Mouse (Mus musculus) kidney, adult 2 months (tissue): Measurements from ENCODE around the gene Cntnap5a. TPM values are rescaled to one million over a fixed set of nuclear protein-coding genes. Genes with fewer than 3 reads are reported as not detected.

Experiments used
- DNase-seq: peaks from one replicate; pipeline ENCODE4 v3.0.0; 2021
- H3K27ac ChIP-seq: fragments of 200-500 bp; 2 replicates; pipeline ENCODE4 v1.5.1; 2012; ENCODE audit warnings: low read depth, low read length, control low read depth, inconsistent platforms; ENCODE audit not compliant: insufficient read depth
- H3K27me3 ChIP-seq: fragments of 200-500 bp; replicated peaks from 2 replicates; pipeline ENCODE4 v1.6.1; 2012; ENCODE audit warnings: mild to moderate bottlenecking, moderate library complexity, low read length, inconsistent platforms; ENCODE audit not compliant: control insufficient read depth, insufficient read depth
- H3K36me3 ChIP-seq: fragments of 200-500 bp; 2 replicates; pipeline ENCODE4 v1.6.1; 2012; ENCODE audit warnings: mild to moderate bottlenecking, moderate library complexity, low read length, inconsistent platforms; ENCODE audit not compliant: control insufficient read depth, insufficient read depth
- H3K4me1 ChIP-seq: fragments of 200-500 bp; 2 replicates; pipeline ENCODE4 v1.6.1; 2011; ENCODE audit warnings: low read length; ENCODE audit not compliant: control insufficient read depth, insufficient read depth
- H3K4me3 ChIP-seq: fragments of 200-500 bp; 2 replicates; pipeline ENCODE4 v1.5.1; 2011; ENCODE audit warnings: mild to moderate bottlenecking, low read depth, low read length, control low read depth; ENCODE audit not compliant: insufficient read depth
- CTCF ChIP-seq: fragments of 200-500 bp; conservative IDR thresholded peaks from 2 replicates; pipeline ENCODE4 v1.5.1; 2011; ENCODE audit warnings: low read depth, mild to moderate bottlenecking, control low read depth, low read length, moderate library complexity, mixed read lengths; ENCODE audit not compliant: insufficient read depth, insufficient read length
- POLR2A ChIP-seq: fragments of 200-500 bp; IDR thresholded peaks from one replicate; pipeline ENCODE4 v1.6.1; 2011; ENCODE audit warnings: low read depth, low read length, control low read depth
- WGBS: fragments of 180-500 bp; shearing (Covaris S2); methylation state at CpG from one replicate; pipeline ENCODE4 v1.1.7; 2018; 5-methylcytosine and 5-hydroxymethylcytosine counted together
- polyA plus RNA-seq: library from polyadenylated mRNA; depleted of rRNA; stranded (reverse); fragments of >200 nt; gene quantifications from 2 replicates; pipeline ENCODE4 v1.2.3, GENCODE M21; 2012

Gene Cntnap5a
- polyA plus RNA-seq, 1 experiment = 0.02 TPM

GRCm38 (mm10) chr1:116107010-116107723 is 422.6 kb downstream of the Cntnap5a start:
- TF ChIP-seq CTCF (no peak), POLR2A (no peak)
- H3K4me3 ChIP-seq = no peak overlapping the region
- 69% methylated on average over 3 of the region's 3 CpGs for WGBS
- no peaks in the 10 kb centered on the region for H3K4me1 ChIP-seq
- no peaks in the 10 kb centered on the region for H3K36me3 ChIP-seq
- no peak for DNase-seq
- no peak overlapping the region for H3K27ac ChIP-seq
- no peaks in the 10 kb centered on the region for H3K27me3 ChIP-seq

DNA sequence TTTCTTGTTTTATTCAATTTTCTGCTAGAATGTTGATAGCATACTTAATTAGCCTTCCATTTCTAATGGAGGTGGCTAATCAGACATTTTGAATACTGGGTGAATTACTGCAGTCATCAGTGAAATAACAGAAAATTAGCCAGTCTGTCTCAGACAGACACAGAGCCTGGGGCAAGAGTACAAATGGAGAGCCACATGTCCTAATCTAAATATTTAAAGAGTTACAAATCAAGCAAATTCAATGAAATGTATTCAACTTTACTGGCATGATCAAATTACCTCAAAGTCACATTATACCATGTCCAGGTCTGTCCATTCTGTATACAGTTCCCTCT is 423.1 kb downstream of the Cntnap5a start:
- no peak for DNase-seq
- TF ChIP-seq CTCF (no peak), POLR2A (no peak)
- Histone ChIP-seq H3K27me3 (no peaks in the 10 kb centered on the region), H3K36me3 (no peaks in the 10 kb centered on the region), H3K4me1 (no peaks in the 10 kb centered on the region), H3K27ac (no peak overlapping the region), H3K4me3 (no peak overlapping the region)

DNA sequence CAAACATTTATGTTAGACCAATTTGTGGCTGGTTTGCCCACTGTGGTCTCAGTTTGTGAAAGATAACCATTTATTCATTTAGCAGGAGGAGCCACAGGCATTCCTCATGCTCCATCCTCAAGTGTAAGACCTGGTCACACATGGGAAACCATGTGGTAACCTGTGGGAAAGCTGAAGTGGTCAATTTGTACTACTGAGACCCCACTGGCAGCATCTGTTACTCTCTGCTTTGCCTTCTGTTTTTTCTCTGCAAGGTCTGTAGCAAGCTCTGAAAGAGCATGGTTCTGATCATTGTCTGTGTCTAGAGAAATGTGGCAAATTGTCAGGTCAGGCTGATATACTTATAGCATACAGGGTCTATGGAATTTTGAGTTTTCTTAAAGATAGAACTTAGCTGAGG is 423.8 kb downstream of the Cntnap5a start:
- H3K36me3 ChIP-seq = no peaks in the 10 kb centered on the region
- H3K27ac ChIP-seq = no peak overlapping the region
- H3K27me3 ChIP-seq = no peaks in the 10 kb centered on the region
- no peaks in the 10 kb centered on the region for H3K4me1 ChIP-seq
- no peak overlapping the region for H3K4me3 ChIP-seq
- no peak for TF ChIP-seq CTCF
- TF ChIP-seq POLR2A = no peak
- DNase-seq = no peak

DNA sequence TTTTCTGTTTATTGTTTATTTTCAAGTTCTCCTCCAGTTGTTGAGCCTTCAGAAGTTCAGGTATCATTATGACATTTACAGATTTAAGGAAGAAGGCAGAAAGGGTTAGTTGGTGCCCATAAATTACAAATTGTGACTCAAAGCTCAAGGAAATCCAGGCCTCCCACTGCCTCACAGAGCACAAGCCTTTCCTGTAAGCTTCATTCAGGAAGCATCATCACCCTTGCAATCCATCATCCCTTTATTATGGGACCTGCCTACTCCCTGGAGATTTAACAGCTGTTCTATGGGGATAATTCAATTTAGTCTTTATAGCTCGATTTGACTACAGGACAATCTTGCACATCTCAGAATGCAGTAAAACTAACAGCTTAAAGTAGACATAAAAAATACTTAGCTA is 441.2 kb downstream of the Cntnap5a start:
- Histone ChIP-seq H3K27me3 (no peaks in the 10 kb centered on the region), H3K27ac (no peak overlapping the region), H3K4me1 (no peaks in the 10 kb centered on the region), H3K4me3 (no peak overlapping the region), H3K36me3 (no peaks in the 10 kb centered on the region)
- WGBS = 6% methylated on average over 1 of the region's 1 CpGs
- TF ChIP-seq POLR2A = no peak
- no peak for TF ChIP-seq CTCF
- DNase-seq = no peak

- no peak overlapping the region for H3K27ac ChIP-seq
- DNase-seq = no peak
Measured at GRCm38 (mm10) chr1:116127085-116127484, 442.5 kb downstream of the Cntnap5a start.

DNA sequence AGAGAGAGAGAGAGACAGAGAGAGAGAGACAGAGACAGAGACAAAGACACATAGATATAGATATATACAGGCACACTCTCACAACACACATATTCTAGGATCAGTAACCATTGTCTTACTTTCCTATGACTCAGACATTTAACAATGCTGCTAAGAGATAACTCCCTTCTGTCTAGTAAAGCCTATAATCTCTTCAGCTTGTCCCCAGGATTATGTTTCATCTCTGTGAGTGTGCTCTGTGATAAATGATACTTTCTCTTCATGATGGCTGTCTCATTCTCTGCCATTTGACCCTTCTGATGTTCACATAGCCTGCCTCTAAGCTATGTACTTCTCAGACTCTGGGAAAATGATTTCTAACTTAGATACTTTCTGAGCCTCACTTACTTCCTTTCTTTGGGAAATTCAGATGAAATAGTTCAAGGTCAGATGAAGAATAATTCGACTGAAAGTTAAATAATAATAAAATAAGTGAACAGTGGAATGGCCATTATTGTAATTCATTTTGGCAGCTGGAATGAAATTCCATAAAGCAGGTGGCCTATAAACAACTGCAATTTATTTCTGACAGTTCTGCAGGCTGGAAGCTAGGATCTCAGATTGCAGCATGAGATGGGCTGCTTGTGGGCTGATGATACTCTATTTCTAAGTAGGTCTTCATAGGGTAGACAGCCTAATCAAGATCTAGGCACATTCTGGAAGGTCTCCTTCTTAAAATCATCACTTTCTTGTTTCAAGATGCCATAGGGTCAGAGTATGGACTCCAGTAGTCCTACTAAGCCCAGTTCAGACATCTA is 444.1 kb downstream of the Cntnap5a start:
- H3K4me3 ChIP-seq = no peak overlapping the region
- H3K27me3 ChIP-seq = no peaks in the 10 kb centered on the region
- DNase-seq = no peak
- 12% methylated on average over 1 of the region's 1 CpGs for WGBS
- no peaks in the 10 kb centered on the region for H3K4me1 ChIP-seq
- no peak overlapping the region for H3K27ac ChIP-seq
- TF ChIP-seq CTCF (no peak), POLR2A (no peak)
- H3K36me3 ChIP-seq = no peaks in the 10 kb centered on the region

More at GRCm38 (mm10) chr1:116127085-116127484, 442.5 kb downstream of the Cntnap5a start:
- no peaks in the 10 kb centered on the region for H3K36me3 ChIP-seq
- no peaks in the 10 kb centered on the region for H3K4me1 ChIP-seq
- H3K27me3 ChIP-seq = no peaks in the 10 kb centered on the region
- TF ChIP-seq CTCF = no peak
- TF ChIP-seq POLR2A = no peak
- H3K4me3 ChIP-seq = no peak overlapping the region
- 62% methylated on average over 2 of the region's 2 CpGs for WGBS

DNA sequence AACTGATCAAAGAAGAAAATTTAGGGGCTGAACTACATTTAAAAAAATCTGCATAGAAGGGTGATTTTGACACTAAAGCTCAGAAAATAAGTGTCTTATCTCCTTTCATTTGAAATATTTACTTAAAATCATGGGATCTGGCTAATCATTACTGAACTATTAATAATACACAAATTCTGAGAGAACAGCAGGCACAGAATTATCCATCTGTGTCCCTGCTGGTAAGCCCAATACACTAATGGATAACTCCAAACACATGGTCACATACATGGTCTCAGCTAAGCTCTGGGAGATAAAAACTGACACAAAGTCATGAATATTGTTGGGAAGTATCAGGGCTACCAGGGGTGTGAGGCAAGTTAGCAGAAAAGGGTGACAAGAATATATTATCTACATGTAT is 447.9 kb downstream of the Cntnap5a start:
- H3K27me3 ChIP-seq = no peaks in the 10 kb centered on the region
- TF ChIP-seq CTCF = no peak
- no peak for TF ChIP-seq POLR2A
- H3K36me3 ChIP-seq = no peaks in the 10 kb centered on the region

More for the DNA sequence above, 447.9 kb downstream of the Cntnap5a start:
- H3K27ac ChIP-seq = no peak overlapping the region
- peak; percentile 16 for DNase-seq
- H3K4me3 ChIP-seq = no peak overlapping the region
- H3K4me1 ChIP-seq = no peaks in the 10 kb centered on the region
